Mouse (Mus musculus) liver, adult 2 months (tissue): Measurements from ENCODE around the gene Ccdc13. TPM values are rescaled to one million over a fixed set of nuclear protein-coding genes. Genes with fewer than 3 reads are reported as not detected.
A peak's percentile ranks its signal among the peaks of the same experiment; 100 is the strongest.

Source experiments
- DNase-seq: peaks from one replicate; pipeline ENCODE4 v3.0.0-alpha.2; 2011; ENCODE audit warnings: low read depth, low spot score; ENCODE audit errors: extremely low read depth
- H3K27ac ChIP-seq: fragments of 200-500 bp; replicated peaks from 2 replicates; pipeline ENCODE4 v1.5.1; 2012; ENCODE audit warnings: low read depth, mild to moderate bottlenecking, control low read depth, inconsistent platforms, low read length; ENCODE audit not compliant: insufficient read depth
- H3K27me3 ChIP-seq: fragments of 200-500 bp; 2 replicates; pipeline ENCODE4 v1.6.1; 2012; ENCODE audit warnings: mild to moderate bottlenecking, moderate library complexity, low read length, inconsistent platforms; ENCODE audit not compliant: control insufficient read depth, insufficient read depth
- H3K36me3 ChIP-seq: fragments of 200-500 bp; 2 replicates; pipeline ENCODE4 v1.6.1; 2012; ENCODE audit warnings: low read length, inconsistent platforms; ENCODE audit not compliant: control insufficient read depth, insufficient read depth
- H3K4me1 ChIP-seq: fragments of 200-500 bp; 2 replicates; pipeline ENCODE4 v1.6.1; 2011; ENCODE audit warnings: low read length; ENCODE audit not compliant: control insufficient read depth, insufficient read depth
- H3K4me3 ChIP-seq: fragments of 200-500 bp; 2 replicates; pipeline ENCODE4 v1.5.1; 2011; ENCODE audit warnings: low read depth, mild to moderate bottlenecking, control low read depth, low read length, moderate library complexity; ENCODE audit not compliant: insufficient read depth
- H3K79me2 ChIP-seq: fragments of 200-500 bp; 2 replicates; pipeline ENCODE4 v1.6.1; 2012; ENCODE audit warnings: inconsistent platforms, mild to moderate bottlenecking, low read length, moderate library complexity; ENCODE audit not compliant: control insufficient read depth, insufficient read depth
- H3K9ac ChIP-seq: fragments of 200-500 bp; 2 replicates; pipeline ENCODE4 v1.6.1; 2012; ENCODE audit warnings: low read depth, mild to moderate bottlenecking, control low read depth, inconsistent platforms, low read length
- CTCF ChIP-seq: fragments of 200-500 bp; IDR thresholded peaks from 2 replicates; pipeline ENCODE4 v1.5.1; 2011; ENCODE audit warnings: low read depth, low read length, control low read depth
- POLR2A ChIP-seq: fragments of 200-500 bp; IDR thresholded peaks from 2 replicates; pipeline ENCODE4 v1.6.1; 2011; ENCODE audit warnings: low read length, control low read depth; ENCODE audit not compliant: insufficient read depth; ENCODE audit errors: extremely low read depth
- WGBS: fragments of 180-500 bp; shearing (Covaris S2); methylation state at CpG from one replicate; pipeline ENCODE4 v1.1.7; 2018; 5-methylcytosine and 5-hydroxymethylcytosine counted together
- polyA plus RNA-seq: library from polyadenylated mRNA; depleted of rRNA; stranded (reverse); fragments of >200 nt; gene quantifications from 2 replicates; pipeline ENCODE4 v1.2.3, GENCODE M21; 2012
- total RNA-seq: library from RNA; depleted of rRNA; stranded (reverse); fragments of >200 nt; gene quantifications from 2 replicates; pipeline ENCODE4 v1.2.3, GENCODE M21; 2014

The Ccdc13 gene
- total and polyA plus RNA-seq, 2 experiments: not detected

DNA sequence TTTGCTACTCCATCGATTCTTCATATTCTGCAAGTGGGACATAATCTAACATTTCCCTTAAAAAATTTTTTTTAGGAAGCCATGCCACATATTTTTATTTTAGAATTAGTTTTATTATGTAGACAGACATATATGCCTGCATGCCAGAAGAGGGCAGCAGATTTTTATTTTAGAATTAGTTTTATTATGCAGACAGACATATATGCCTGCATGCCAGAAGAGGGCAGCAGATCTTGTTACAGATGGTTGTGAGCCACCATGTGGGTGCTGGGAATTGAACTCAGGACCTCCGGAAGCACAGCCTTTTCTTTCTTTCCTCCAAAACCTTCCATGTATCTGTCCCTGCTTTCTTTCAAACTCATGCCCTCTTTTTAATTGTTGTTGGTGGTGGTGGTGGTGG, 3.7 kb upstream of the Ccdc13 start:
- DNase-seq: no peak
- H3K27ac ChIP-seq: no peak overlapping the region
- no peak overlapping the region for H3K4me3 ChIP-seq
- TF ChIP-seq POLR2A (no peak), CTCF (no peak)
- no peaks in the 10 kb centered on the region for H3K4me1 ChIP-seq
- H3K9ac ChIP-seq: no peak overlapping the region
- WGBS: 93% methylated on average over 2 of the region's 2 CpGs
- H3K27me3 ChIP-seq: peaks cover 2% of the 10 kb centered on the region; the same call in 1 of the 2 replicates
- 0 out of 2 replicates have a peak, but pooled peaks cover 2% of the 10 kb centered on the region for H3K36me3 ChIP-seq
- no peaks in the 10 kb centered on the region for H3K79me2 ChIP-seq

DNA sequence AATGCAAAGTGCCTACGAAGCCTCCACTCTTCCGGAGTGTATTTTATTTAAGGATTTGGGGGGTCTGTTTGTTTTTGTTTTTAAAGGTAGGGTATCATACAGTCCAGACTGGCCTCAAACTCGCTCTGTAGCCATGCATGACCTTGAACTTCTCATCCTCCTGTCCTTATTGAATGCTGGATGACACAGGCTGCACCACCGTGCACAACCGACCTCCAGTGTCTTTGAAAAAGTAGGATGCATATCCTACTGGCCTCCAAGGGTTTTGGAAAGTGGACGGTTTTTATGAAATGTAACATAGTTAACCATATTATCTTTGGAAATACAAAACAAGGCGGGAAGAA, 333 bp upstream of the Ccdc13 start:
- Histone ChIP-seq H3K36me3 (no peaks in the 10 kb centered on the region), H3K9ac (no peak overlapping the region), H3K4me1 (no peaks in the 10 kb centered on the region), H3K79me2 (no peaks in the 10 kb centered on the region), H3K27me3 (peaks cover 2% of the 10 kb centered on the region; the same call in 1 of the 2 replicates), H3K4me3 (peak overlapping the region; percentile 28; the same call in 1 of the 2 replicates), H3K27ac (no peak overlapping the region)
- 58% methylated on average over 7 of the region's 7 CpGs for WGBS
- no peak for TF ChIP-seq POLR2A
- no peak for TF ChIP-seq CTCF
- no peak for DNase-seq

DNA sequence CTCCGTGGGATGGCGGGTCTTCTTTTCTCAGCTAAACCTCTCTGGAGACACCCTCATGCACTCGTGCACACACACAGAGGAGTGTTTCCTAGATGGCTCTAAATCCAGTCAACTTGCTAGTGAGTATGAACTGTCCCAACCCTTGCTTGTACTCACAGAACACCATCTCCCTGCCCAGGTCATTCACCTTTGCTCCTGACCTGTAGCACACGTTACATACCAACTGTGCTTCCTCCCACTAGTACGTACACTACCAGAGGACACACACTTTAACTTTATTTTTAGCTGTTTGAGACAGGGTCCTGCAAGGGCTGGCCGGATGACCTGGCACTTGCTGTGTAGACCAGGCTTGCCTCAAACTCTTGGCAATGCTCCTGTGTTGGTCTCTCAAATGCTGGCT, 1.3 kb downstream of the Ccdc13 start:
- DNase-seq: peak; percentile 53

DNA sequence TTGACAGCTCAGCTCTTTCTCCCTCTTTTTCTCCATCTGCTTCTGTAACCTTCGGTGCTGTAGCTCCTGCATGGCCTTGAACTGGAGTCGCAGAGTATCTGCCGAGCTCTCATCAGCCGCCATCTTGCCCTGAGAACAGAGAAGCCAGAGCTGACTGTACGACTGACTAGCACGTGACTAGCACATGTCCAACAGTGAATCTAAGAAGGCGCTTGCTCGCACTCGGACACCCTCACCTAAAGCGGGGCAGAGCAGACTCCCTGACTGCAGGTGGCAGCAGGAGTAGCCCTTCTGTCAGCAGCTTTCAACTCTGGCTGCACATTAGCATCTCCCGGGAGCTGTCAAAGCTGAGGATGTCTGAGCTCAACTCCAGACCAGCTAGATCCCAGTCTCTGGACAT, 5.4 kb downstream of the Ccdc13 start:
- H3K27ac ChIP-seq: no peak overlapping the region
- H3K4me1 ChIP-seq: no peaks in the 10 kb centered on the region
- no peaks in the 10 kb centered on the region for H3K79me2 ChIP-seq
- H3K9ac ChIP-seq: no peak overlapping the region
- no peaks in the 10 kb centered on the region for H3K27me3 ChIP-seq
- 78% methylated on average over 11 of the region's 11 CpGs for WGBS
- no peaks in the 10 kb centered on the region for H3K36me3 ChIP-seq
- DNase-seq: no peak
- no peak for TF ChIP-seq CTCF
- no peak for TF ChIP-seq POLR2A
- no peak overlapping the region for H3K4me3 ChIP-seq

More for the DNA sequence above, 1.3 kb downstream of the Ccdc13 start:
- H3K4me1 ChIP-seq: no peaks in the 10 kb centered on the region
- H3K27me3 ChIP-seq: peaks cover 2% of the 10 kb centered on the region; the same call in 1 of the 2 replicates
- H3K36me3 ChIP-seq: no peaks in the 10 kb centered on the region
- H3K27ac ChIP-seq: no peak overlapping the region
- no peak overlapping the region for H3K4me3 ChIP-seq
- 59% methylated on average over 6 of the region's 6 CpGs for WGBS
- no peaks in the 10 kb centered on the region for H3K79me2 ChIP-seq
- no peak overlapping the region for H3K9ac ChIP-seq
- TF ChIP-seq POLR2A: no peak
- TF ChIP-seq CTCF: no peak

DNA sequence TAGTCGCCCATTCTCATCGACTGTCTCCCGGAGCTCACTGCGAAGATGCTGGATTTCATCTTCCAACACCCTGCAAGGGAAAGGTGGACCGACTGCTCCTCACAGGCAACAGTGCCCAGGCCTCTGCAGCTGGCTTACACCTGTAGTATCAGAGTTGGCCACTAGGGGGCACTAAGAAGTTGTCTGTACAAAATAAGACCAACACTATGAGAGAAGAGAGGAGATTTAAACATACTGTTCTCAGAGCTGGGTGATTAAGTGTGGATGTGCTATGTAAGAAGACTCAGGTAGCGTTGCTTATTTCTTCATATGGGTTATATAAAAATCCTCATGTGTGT, 8.3 kb downstream of the Ccdc13 start:
- no peak overlapping the region for H3K27ac ChIP-seq
- no peaks in the 10 kb centered on the region for H3K36me3 ChIP-seq
- H3K4me1 ChIP-seq: no peaks in the 10 kb centered on the region
- H3K79me2 ChIP-seq: no peaks in the 10 kb centered on the region
- WGBS: 28% methylated on average over 6 of the region's 6 CpGs
- no peaks in the 10 kb centered on the region for H3K27me3 ChIP-seq
- H3K9ac ChIP-seq: no peak overlapping the region
- TF ChIP-seq CTCF (peak; percentile 77), POLR2A (no peak)
- peak; percentile 55 for DNase-seq
- no peak overlapping the region for H3K4me3 ChIP-seq

DNA sequence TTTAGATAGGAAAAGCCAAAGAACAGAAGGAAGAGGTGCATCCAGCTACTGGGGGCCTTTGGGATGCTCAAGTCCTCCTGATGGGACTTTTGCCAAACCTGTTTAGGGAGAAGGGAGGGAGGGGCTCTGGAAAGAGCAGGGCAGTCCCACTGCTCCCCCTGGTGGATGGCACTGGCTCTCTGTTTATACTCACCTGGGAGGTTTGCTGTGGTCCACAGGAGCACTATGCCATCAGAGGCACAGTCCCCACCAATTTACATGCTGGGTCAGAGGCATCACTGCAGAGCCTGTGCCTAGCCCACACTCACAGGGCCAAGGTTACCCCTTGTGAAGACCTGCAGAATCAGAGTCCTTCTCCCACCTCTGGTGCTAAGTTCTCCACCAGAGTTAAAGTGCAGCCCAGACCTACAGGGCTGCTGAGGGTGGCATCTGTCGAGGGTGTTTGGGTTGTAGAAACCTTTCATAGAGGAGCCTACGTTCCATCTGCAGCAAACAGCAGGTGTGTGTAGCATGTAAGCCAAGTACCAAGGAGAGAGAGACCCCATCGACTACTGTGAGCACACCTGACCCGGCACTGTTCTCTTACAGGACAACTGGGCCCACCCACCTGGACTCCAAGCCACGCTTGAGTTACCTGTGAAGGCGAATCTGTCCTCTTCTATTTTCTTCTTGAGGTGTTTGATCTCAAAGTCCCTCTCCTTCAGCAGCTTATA, 8.9 kb downstream of the Ccdc13 start:
- Histone ChIP-seq H3K27ac (no peak overlapping the region), H3K36me3 (no peaks in the 10 kb centered on the region), H3K79me2 (no peaks in the 10 kb centered on the region), H3K9ac (no peak overlapping the region), H3K4me1 (no peaks in the 10 kb centered on the region), H3K4me3 (no peak overlapping the region), H3K27me3 (no peaks in the 10 kb centered on the region)
- TF ChIP-seq CTCF: peak; percentile 81
- no peak for TF ChIP-seq POLR2A
- DNase-seq: no peak
- 82% methylated on average over 6 of the region's 6 CpGs for WGBS
